Mouse (Mus musculus) spleen, adult 10 weeks (tissue): ENCODE data around the gene Pde4dip. TPM values are rescaled to one million over a fixed set of nuclear protein-coding genes. Genes with fewer than 3 reads are reported as not detected.

Experiments used
- polyA plus RNA-seq: library from polyadenylated mRNA; stranded (reverse); fragments of 350-450 nt; fragmentation: Illumina TruSeq; extraction: RNeasy Lipid Tissue Mini Kit (QIAGEN cat#74804); gene quantifications from one replicate; pipeline ENCODE4 v1.2.3, GENCODE M21; 2015; ENCODE audit warnings: low replicate concordance; ENCODE audit not compliant: insufficient read depth

Pde4dip gene
- polyA plus RNA-seq = 35.2 TPM

GRCm38 (mm10) chr3:97888168-97888901, at the start of gene Pde4dip:
TSS of gene Pde4dip (minus strand) at chr3:97888707.

GRCm38 (mm10) chr3:97900516-97901490, 12.3 kb upstream of the Pde4dip start, which contains the start of gene Sec22b:
TSS of gene Sec22b (plus strand) at chr3:97901190.

GRCm38 (mm10) chr3:97674644-97675110, 213.8 kb downstream of the Pde4dip start, which contains the start of gene Gm17651:
TSS of gene Gm17651 (minus strand) at chr3:97674694.

GRCm38 (mm10) chr3:97657655-97658411, 230.7 kb downstream of the Pde4dip start, which contains the start of gene Prkab2:
TSS of gene Prkab2 (plus strand) at chr3:97658193.

Other genes with a start within 250 kb of the Pde4dip start
- gene Prkab2, start 230.5 kb downstream of the Pde4dip start, polyA plus RNA-seq = 23.3 TPM
- not detected for gene Gm17651, start 214.0 kb downstream of the Pde4dip start, polyA plus RNA-seq
- gene Sec22b, start 12.5 kb upstream of the Pde4dip start, polyA plus RNA-seq = 74.0 TPM
- gene Notch2, start 124.8 kb upstream of the Pde4dip start, polyA plus RNA-seq = 55.2 TPM